Mouse (Mus musculus) CH12.LX (cell line): ENCODE data around the gene Ets2. TPM values are rescaled to one million over a fixed set of nuclear protein-coding genes. Genes with fewer than 3 reads are reported as not detected.

ENCODE experiments used
- DNase-seq: peaks from one replicate; pipeline ENCODE4 v3.0.0-alpha.2; 2013; ENCODE audit errors: extremely low read depth
- H3K27ac ChIP-seq: 2 replicates; pipeline ENCODE4 v1.5.1; 2012; ENCODE audit warnings: low read depth, mild to moderate bottlenecking, control low read depth, moderate library complexity; ENCODE audit not compliant: insufficient read depth
- H3K27me3 ChIP-seq: replicated peaks from 2 replicates; pipeline ENCODE3; 2012; ENCODE audit warnings: inconsistent platforms
- H3K36me3 ChIP-seq, 2 experiments: replicated peaks in 1 of 2; 2 replicates each; pipeline versions ENCODE3 to v1.6.1; 2012; ENCODE audit warnings: inconsistent platforms in 1 of 2, low read length in 1 of 2, mild to moderate bottlenecking in 1 of 2, mixed read lengths in 1 of 2, moderate library complexity in 1 of 2; ENCODE audit not compliant: control insufficient read depth in 1 of 2, insufficient read depth in 1 of 2
- H3K4me1 ChIP-seq, 2 experiments: 2 replicates each; pipeline ENCODE4 v1.6.1; 2012; ENCODE audit warnings: inconsistent platforms in 1 of 2, moderate library complexity in 1 of 2; ENCODE audit not compliant: insufficient read depth in 2 of 2, control insufficient read depth in 1 of 2
- H3K4me2 ChIP-seq: 2 replicates; pipeline ENCODE4 v1.6.1; 2012; ENCODE audit warnings: low read depth, mild to moderate bottlenecking, control low read depth; ENCODE audit not compliant: poor library complexity, insufficient read depth, severe bottlenecking
- H3K4me3 ChIP-seq, 3 experiments: fragments of 150-350 bp in 1 of 3; sonication (generic) in 1 of 3; replicated peaks in 1 of 3; 2 replicates each; pipeline versions ENCODE3 to v1.5.1; 2011 to 2012; ENCODE audit warnings: low read depth in 2 of 3, low read length in 2 of 3, mild to moderate bottlenecking in 2 of 3, moderate library complexity in 2 of 3, control low read depth in 1 of 3, improper control_type of control experiment in 1 of 3, inconsistent platforms in 1 of 3, mixed read lengths in 1 of 3; ENCODE audit not compliant: poor library complexity in 1 of 3
- H3K79me2 ChIP-seq: replicated peaks from 2 replicates; pipeline ENCODE4 v1.6.1; 2012; ENCODE audit warnings: mild to moderate bottlenecking, moderate library complexity; ENCODE audit not compliant: control insufficient read depth, poor library complexity, insufficient read depth, severe bottlenecking; ENCODE audit errors: extremely low read depth
- H3K9ac ChIP-seq: 2 replicates; pipeline ENCODE4 v1.6.1; 2012; ENCODE audit warnings: low read depth, mild to moderate bottlenecking, control low read depth, moderate library complexity; ENCODE audit not compliant: insufficient read depth
- H3K9me3 ChIP-seq: replicated peaks from 2 replicates; pipeline ENCODE3; 2012; ENCODE audit warnings: low read length, inconsistent platforms, mixed read lengths
- BHLHE40 ChIP-seq: IDR thresholded peaks from 2 replicates; pipeline ENCODE4 v1.6.1; 2011; ENCODE audit warnings: mild to moderate bottlenecking, low read depth, low read length, improper control_type of control experiment
- CTCF ChIP-seq, 2 experiments: IDR thresholded peaks in 1 of 2; conservative IDR thresholded peaks in 1 of 2; 2 replicates each; pipeline ENCODE4 v1.5.1; 2011 to 2012; ENCODE audit warnings: low read depth in 2 of 2, low read length in 2 of 2, improper control_type of control experiment in 1 of 2, inconsistent platforms in 1 of 2, mild to moderate bottlenecking in 1 of 2, moderate library complexity in 1 of 2
- EP300 ChIP-seq: IDR thresholded peaks from 2 replicates; pipeline ENCODE4 v1.6.1; 2011; ENCODE audit warnings: low read length, improper control_type of control experiment
- ETS1 ChIP-seq: conservative IDR thresholded peaks from 2 replicates; pipeline ENCODE4 v1.6.1; 2012; ENCODE audit warnings: low read depth, mild to moderate bottlenecking, inconsistent platforms, low read length, improper control_type of control experiment, moderate library complexity
- HCFC1 ChIP-seq: IDR thresholded peaks from 2 replicates; pipeline ENCODE4 v1.6.1; 2012; ENCODE audit warnings: low read depth, mild to moderate bottlenecking, inconsistent platforms, low read length, improper control_type of control experiment
- IRF4 ChIP-seq: IDR thresholded peaks from 2 replicates; pipeline ENCODE4 v1.6.1; 2014; ENCODE audit warnings: low read depth, mild to moderate bottlenecking, inconsistent platforms, low read length, improper control_type of control experiment
- JUN ChIP-seq: IDR thresholded peaks from 2 replicates; pipeline ENCODE4 v1.6.1; 2011; ENCODE audit warnings: low read depth, mild to moderate bottlenecking, low read length, improper control_type of control experiment, moderate library complexity; ENCODE audit not compliant: insufficient read depth
- JUND ChIP-seq: conservative IDR thresholded peaks from 2 replicates; pipeline ENCODE4 v1.6.1; 2011; ENCODE audit warnings: low read depth, low read length, improper control_type of control experiment
- KAT2A ChIP-seq: IDR thresholded peaks from 2 replicates; pipeline ENCODE4 v1.6.1; 2012; ENCODE audit warnings: low read length, improper control_type of control experiment, inconsistent platforms; ENCODE audit not compliant: insufficient replicate concordance
- MAFK ChIP-seq: IDR thresholded peaks from 2 replicates; pipeline ENCODE4 v1.6.1; 2011; ENCODE audit warnings: low read length, improper control_type of control experiment; ENCODE audit not compliant: insufficient replicate concordance
- MAZ ChIP-seq: IDR thresholded peaks from 2 replicates; pipeline ENCODE4 v1.6.1; 2012; ENCODE audit warnings: low read depth, mild to moderate bottlenecking, inconsistent platforms, low read length, improper control_type of control experiment, moderate library complexity
- MEF2A ChIP-seq: IDR thresholded peaks from 2 replicates; pipeline ENCODE4 v1.6.1; 2014; ENCODE audit warnings: low read depth, mild to moderate bottlenecking, inconsistent platforms, low read length, improper control_type of control experiment, borderline replicate concordance
- MYC ChIP-seq: IDR thresholded peaks from 2 replicates; pipeline ENCODE4 v1.6.1; 2011; ENCODE audit warnings: low read depth, mild to moderate bottlenecking, improper control_type of control experiment, low read length
- NELFE ChIP-seq: IDR thresholded peaks from 2 replicates; pipeline ENCODE4 v1.6.1; 2011; ENCODE audit warnings: low read depth, low read length, improper control_type of control experiment
- NRF1 ChIP-seq: IDR thresholded peaks from 2 replicates; pipeline ENCODE4 v1.6.1; 2014; ENCODE audit warnings: low read depth, mild to moderate bottlenecking, inconsistent platforms, low read length, improper control_type of control experiment, moderate library complexity
- PAX5 ChIP-seq: IDR thresholded peaks from 2 replicates; pipeline ENCODE4 v1.6.1; 2012; ENCODE audit warnings: low read length, inconsistent platforms, mixed read lengths
- POLR2A ChIP-seq: IDR thresholded peaks from 2 replicates; pipeline ENCODE4 v1.6.1; 2011; ENCODE audit warnings: low read depth, mild to moderate bottlenecking, improper control_type of control experiment, low read length
- RAD21 ChIP-seq: IDR thresholded peaks from 2 replicates; pipeline ENCODE4 v1.6.1; 2011; ENCODE audit warnings: low read depth, mild to moderate bottlenecking, low read length, improper control_type of control experiment, moderate library complexity
- SMC3 ChIP-seq: IDR thresholded peaks from 2 replicates; pipeline ENCODE4 v1.6.1; 2011; ENCODE audit warnings: low read depth, low read length, improper control_type of control experiment
- ZC3H11A ChIP-seq: IDR thresholded peaks from 2 replicates; pipeline ENCODE4 v1.6.1; 2012; ENCODE audit warnings: low read depth, mild to moderate bottlenecking, inconsistent platforms, low read length, improper control_type of control experiment
- dilution Hi-C: fragments of 300-500 bp; cut with MboI; formaldehyde crosslinking; loops from 2 replicates; pipeline ENCODE4 v1.14.3; 2020; ENCODE audit warnings: low sequenced_read_pairs; ENCODE audit not compliant: extremely low pct_unique_long_range_greater_than_20kb, extremely low pct_ligation_motif_present
- in situ Hi-C: fragments of 300-500 bp; cut with MboI; formaldehyde crosslinking; loops from 3 replicates; pipeline ENCODE4 v1.14.3; 2019; ENCODE audit warnings: low sequenced_read_pairs, low pct_ligation_motif_present, low pct_unique_long_range_greater_than_20kb, mixed read lengths
- polyA plus RNA-seq: library from polyadenylated mRNA; unstranded; fragments of >175 nt; gene quantifications from 2 replicates; pipeline ENCODE4 v1.2.1, GENCODE M21; 2012; ENCODE audit warnings: low read depth; ENCODE audit not compliant: insufficient read length
- total RNA-seq, 2 experiments: library from RNA; depleted of rRNA; stranded (reverse); fragments of 300-350 nt in 1 of 2; fragments of >200 nt in 1 of 2; gene quantifications; 2 replicates each; pipeline ENCODE4 v1.2.3; 2012 to 2014

The Ets2 gene
- total and polyA plus RNA-seq, 3 experiments: 42.0 to 51.2 (median 43.2) TPM

- TF ChIP-seq NRF1: 0 out of 2 replicates have a peak, but pooled peaks have one; percentile 19
- TF ChIP-seq CTCF (conservative IDR thresholded peaks at IDR 0.05 in 1 of 2, IDR thresholded peaks at IDR 0.05 in 1 of 2; ENCODE audit: low read depth in 2 of 2, low read length in 2 of 2): no peak
- TF ChIP-seq PAX5: no peak
- TF ChIP-seq RAD21: no peak
- TF ChIP-seq IRF4: peak; percentile 75
- TF ChIP-seq MAZ: no peak; the same call in 1 of the 2 replicates
- 0 out of 2 replicates have a peak, but pooled peaks have one; percentile 18 for TF ChIP-seq KAT2A
These were observed 48.3 kb downstream of the Ets2 start (continued) for GRCm38 (mm10) chr16:95750211-95750629.

- H3K27me3 ChIP-seq: no peaks in the 10 kb centered on the region
- H3K4me3 ChIP-seq: peak overlapping the region in 1 of 3 experiments; percentile 38
- H3K9ac ChIP-seq: 0 out of 2 replicates have a peak overlapping the region, but pooled peaks have one; percentile 7
- TF ChIP-seq MEF2A: peak; percentile 84; the same call in 1 of the 2 replicates
- TF ChIP-seq EP300: no peak
- TF ChIP-seq KAT2A: no peak
- no peak for TF ChIP-seq NELFE
- TF ChIP-seq MYC: no peak
- TF ChIP-seq SMC3: no peak
- TF ChIP-seq ETS1: peak; percentile 54
- no peak for TF ChIP-seq MAFK
- no peak for TF ChIP-seq BHLHE40
- TF ChIP-seq ZC3H11A: no peak
- no peak for TF ChIP-seq HCFC1
- TF ChIP-seq CTCF (conservative IDR thresholded peaks at IDR 0.05 in 1 of 2, IDR thresholded peaks at IDR 0.05 in 1 of 2; ENCODE audit: low read depth in 2 of 2, low read length in 2 of 2): no peak
- H3K9me3 ChIP-seq: peaks cover 4% of the 10 kb centered on the region
- in situ Hi-C loops: no loop called here
- H3K36me3 ChIP-seq: peaks cover 0 to 2% of the 10 kb centered on the region in 2 experiments
- H3K4me2 ChIP-seq: peak overlapping the region; percentile 61
- peaks cover 38 to 57% of the 10 kb centered on the region in 2 experiments for H3K4me1 ChIP-seq
- no peak for DNase-seq
- no peak overlapping the region; the same call in 1 of the 2 replicates for H3K27ac ChIP-seq
- dilution Hi-C loops: no loop called here
- no peaks in the 10 kb centered on the region for H3K79me2 ChIP-seq
These were observed 50.6 kb downstream of the Ets2 start for GRCm38 (mm10) chr16:95752502-95752901.

DNA sequence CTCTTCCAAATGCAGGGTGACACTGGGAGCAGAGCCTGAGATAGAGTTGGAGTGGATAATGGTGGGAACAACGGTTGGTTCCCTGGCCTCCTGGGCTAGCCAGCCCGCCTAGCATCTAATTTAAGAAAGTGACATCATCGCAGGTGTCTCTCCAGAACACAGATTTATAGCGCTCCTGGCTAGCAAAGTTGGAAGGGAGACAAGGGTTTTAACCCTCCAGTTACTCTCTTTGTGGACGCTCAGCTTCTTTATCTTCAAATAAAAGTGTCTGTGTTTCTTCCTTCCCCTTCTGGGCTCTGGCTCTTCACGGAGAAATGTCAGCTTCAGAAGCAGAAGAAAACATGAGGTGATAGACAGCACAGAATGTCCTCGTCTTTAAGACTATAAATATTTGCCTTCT, 51.4 kb downstream of the Ets2 start:
- peak; percentile 63 for TF ChIP-seq JUN
- TF ChIP-seq POLR2A: no peak
- 0 out of 2 replicates have a peak, but pooled peaks have one; percentile 10 for TF ChIP-seq JUND
- TF ChIP-seq MEF2A: peak; percentile 95
- Histone ChIP-seq H3K4me2 (no peak overlapping the region), H3K9me3 (no peaks in the 10 kb centered on the region), H3K27me3 (no peaks in the 10 kb centered on the region), H3K4me3 (no peak overlapping the region), H3K79me2 (no peaks in the 10 kb centered on the region), H3K27ac (no peak overlapping the region; the same call in 1 of the 2 replicates), H3K4me1 (peaks cover 36 to 49% of the 10 kb centered on the region in 2 experiments), H3K9ac (no peak overlapping the region), H3K36me3 (peaks cover 0 to 2% of the 10 kb centered on the region in 2 experiments)
- in situ Hi-C loops: no loop called here
- no peak for DNase-seq
- dilution Hi-C loops: no loop called here
